Mouse (Mus musculus) brain, embryonic 14.5 days (tissue): ENCODE measurements around the gene Pde8a.

Experiments used
- CTCF ChIP-seq: fragments of 200-500 bp; IDR thresholded peaks from 2 replicates; pipeline ENCODE4 v1.5.1; 2012; ENCODE audit warnings: inconsistent platforms, mild to moderate bottlenecking, moderate library complexity, borderline replicate concordance; ENCODE audit not compliant: insufficient read depth, insufficient read length; ENCODE audit errors: extremely low read depth
- POLR2A ChIP-seq: fragments of 200-500 bp; IDR thresholded peaks from 2 replicates; pipeline ENCODE4 v1.6.1; 2012; ENCODE audit warnings: mild to moderate bottlenecking, inconsistent platforms, borderline replicate concordance; ENCODE audit not compliant: poor library complexity, insufficient read depth, insufficient read length, severe bottlenecking; ENCODE audit errors: extremely low read depth

- TF ChIP-seq POLR2A (no peak), CTCF (no peak)
Measured at GRCm38 (mm10) chr7:81179494-81179893, 33.9 kb upstream of the Pde8a start.
